Mouse (Mus musculus) heart, embryonic 16.5 days (tissue): ENCODE data around the gene Pdgfc. TPM values are rescaled to one million over a fixed set of nuclear protein-coding genes. Genes with fewer than 3 reads are reported as not detected.
A peak's percentile ranks its signal among the peaks of the same experiment; 100 is the strongest.

ENCODE experiments used
- ATAC-seq: fragments of 200-750 bp; cut with Nextera tagmentation; replicated peaks from 2 replicates; pipeline ENCODE4 v1.8.0; 2017; ENCODE audit warnings: moderate number of reproducible peaks; ENCODE audit not compliant: insufficient read depth, low FRiP score; ENCODE audit errors: extremely low read depth
- H3K27ac ChIP-seq: fragments of 300-500 bp; sonication (generic); 2 replicates; pipeline ENCODE4 v1.5.1; 2014; ENCODE audit warnings: mild to moderate bottlenecking, low read length, control low read depth, moderate library complexity
- H3K27me3 ChIP-seq: fragments of 300-500 bp; sonication (generic); 2 replicates; pipeline ENCODE4 v1.6.1; 2014; ENCODE audit warnings: low read length, mixed read lengths; ENCODE audit not compliant: control insufficient read depth, insufficient read depth
- H3K36me3 ChIP-seq: fragments of 300-500 bp; sonication (generic); 2 replicates; pipeline ENCODE4 v1.6.1; 2014; ENCODE audit not compliant: control insufficient read depth, insufficient read depth
- H3K4me1 ChIP-seq: fragments of 300-500 bp; sonication (generic); 2 replicates; pipeline ENCODE4 v1.6.1; 2014; ENCODE audit warnings: low read length, mixed read lengths; ENCODE audit not compliant: control insufficient read depth, insufficient read depth
- H3K4me2 ChIP-seq: fragments of 300-500 bp; sonication (generic); 2 replicates; pipeline ENCODE4 v1.6.1; 2014; ENCODE audit warnings: low read depth, mild to moderate bottlenecking, control low read depth, low read length
- H3K4me3 ChIP-seq: fragments of 300-500 bp; sonication (generic); 2 replicates; pipeline ENCODE4 v1.5.1; 2014; ENCODE audit warnings: mild to moderate bottlenecking, control low read depth, low read length
- H3K9ac ChIP-seq: fragments of 300-500 bp; sonication (generic); 2 replicates; pipeline ENCODE4 v1.6.1; 2014; ENCODE audit warnings: low read length, control low read depth
- H3K9me3 ChIP-seq: fragments of 300-500 bp; sonication (generic); replicated peaks from 2 replicates; pipeline ENCODE4 v1.6.1; 2016; ENCODE audit warnings: low read length; ENCODE audit not compliant: control insufficient read depth
- WGBS: fragments of 180-500 bp; shearing (Covaris S2); extraction: QIAGEN DNeasy Blood & Tissue Kit; methylation state at CpG from one replicate; pipeline ENCODE4 v1.1.7; 2014; 5-methylcytosine and 5-hydroxymethylcytosine counted together
- polyA plus RNA-seq: library from polyadenylated mRNA; unstranded; fragments of >200 nt; fragmentation: Nextera tagmentation; extraction: Ambion mirVana; gene quantifications from 2 replicates; pipeline ENCODE4 v1.2.1, GENCODE M21; 2015

Pdgfc gene
- polyA plus RNA-seq: 3.4 and 3.5 TPM in 2 replicates

DNA sequence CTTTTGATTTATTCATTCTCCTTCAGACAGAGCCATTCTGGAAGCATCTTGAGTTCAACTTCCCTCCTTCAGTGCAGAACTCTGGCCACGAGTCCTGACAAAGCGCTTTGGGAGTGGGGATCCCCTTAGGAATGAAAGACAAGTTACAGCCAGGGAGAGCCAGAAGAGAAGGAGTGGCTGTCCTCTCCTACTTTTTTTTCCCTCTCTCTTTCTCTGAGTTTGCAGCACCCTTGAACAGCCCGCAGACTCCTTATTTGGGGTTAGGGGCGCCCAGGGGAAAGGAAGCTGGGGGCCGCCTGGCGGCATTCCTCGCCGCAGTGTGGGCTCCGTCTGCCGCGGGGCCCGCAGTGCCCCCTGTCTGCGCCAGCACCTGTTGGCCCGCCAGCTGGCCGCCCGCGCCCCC is at the start of gene Pdgfc:
Gene Pdgfc, plus strand, starts transcription at position 266 of the 403 bp plus-strand sequence.
- Histone ChIP-seq H3K36me3 (no peaks in the 10 kb centered on the region), H3K27me3 (no peaks in the 10 kb centered on the region), H3K27ac (peak within 1 kb of the TSS; percentile 67), H3K9me3 (no peaks in the 10 kb centered on the region), H3K4me1 (peaks cover 14% of the 10 kb centered on the region), H3K4me3 (peak within 1 kb of the TSS; percentile 68), H3K4me2 (peak within 1 kb of the TSS; percentile 72), H3K9ac (peak within 1 kb of the TSS; percentile 78)
- WGBS: 2% methylated on average over 16 of the region's 17 CpGs
- no peak; the same call in none of the 2 replicates for ATAC-seq

DNA sequence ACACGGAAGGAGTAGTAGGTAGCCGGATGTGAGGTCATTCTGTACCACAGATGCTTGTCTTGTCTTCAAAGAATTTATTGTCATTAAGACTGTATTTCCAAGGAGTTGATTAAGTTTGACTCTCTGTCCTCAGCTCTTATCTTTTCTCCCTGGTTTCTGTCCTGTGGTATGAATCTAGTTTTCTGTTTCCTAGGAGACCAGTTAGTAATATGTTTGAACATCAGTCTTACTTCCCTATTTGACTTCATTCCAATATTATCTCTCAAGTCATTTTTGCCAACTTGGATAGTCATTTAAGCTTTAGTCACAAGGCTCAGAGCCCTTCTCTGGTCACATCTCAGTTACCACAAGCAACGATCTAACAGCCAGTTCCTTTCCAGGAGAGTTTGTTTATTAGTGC is 27.0 kb upstream of the Pdgfc start:
- H3K9me3 ChIP-seq: no peaks in the 10 kb centered on the region
- 65% methylated on average over 3 of the region's 3 CpGs for WGBS

DNA sequence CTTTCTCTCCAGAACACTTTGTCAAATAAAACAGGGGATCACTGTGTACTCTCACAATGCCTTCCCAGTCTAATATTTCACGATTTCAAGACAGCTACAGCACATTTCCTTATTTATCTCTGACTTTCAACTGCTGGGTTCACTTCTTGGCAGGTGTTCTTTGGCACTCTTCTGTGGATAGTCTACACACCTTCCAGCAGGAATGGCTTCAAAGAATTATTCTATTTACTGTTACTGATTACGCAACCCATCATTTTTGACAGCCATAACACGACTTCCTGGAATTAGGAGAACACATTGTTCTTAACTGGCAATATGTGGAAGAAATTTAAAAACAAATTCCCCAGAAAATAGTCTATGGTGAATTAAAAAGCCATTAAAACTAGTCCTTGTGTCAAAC is 26.3 kb upstream of the Pdgfc start:
- Histone ChIP-seq H3K27me3 (no peaks in the 10 kb centered on the region), H3K36me3 (no peaks in the 10 kb centered on the region), H3K4me2 (no peak overlapping the region), H3K9me3 (no peaks in the 10 kb centered on the region), H3K4me3 (no peak overlapping the region), H3K27ac (no peak overlapping the region), H3K4me1 (no peaks in the 10 kb centered on the region), H3K9ac (no peak overlapping the region)
- no peak for ATAC-seq
- WGBS: 71% methylated on average over 3 of the region's 3 CpGs

More for the DNA sequence above, 27.0 kb upstream of the Pdgfc start:
- H3K9ac ChIP-seq: no peak overlapping the region
- H3K27me3 ChIP-seq: no peaks in the 10 kb centered on the region
- no peak overlapping the region for H3K4me2 ChIP-seq
- H3K4me1 ChIP-seq: no peaks in the 10 kb centered on the region
- ATAC-seq: no peak
- no peak overlapping the region for H3K27ac ChIP-seq
- no peak overlapping the region for H3K4me3 ChIP-seq
- H3K36me3 ChIP-seq: no peaks in the 10 kb centered on the region

GRCm38 (mm10) chr3:81017385-81018051 is 18.7 kb upstream of the Pdgfc start:
- H3K9ac ChIP-seq: no peak overlapping the region
- ATAC-seq: peak; percentile 52; the same call in 1 of the 2 replicates
- no peak overlapping the region for H3K4me3 ChIP-seq
- 65% methylated on average over 5 of the region's 5 CpGs for WGBS
- H3K4me2 ChIP-seq: no peak overlapping the region
- no peaks in the 10 kb centered on the region for H3K9me3 ChIP-seq
- H3K27ac ChIP-seq: no peak overlapping the region
- no peaks in the 10 kb centered on the region for H3K36me3 ChIP-seq
- H3K4me1 ChIP-seq: peaks cover 8% of the 10 kb centered on the region; the same call in 1 of the 2 replicates
- no peaks in the 10 kb centered on the region for H3K27me3 ChIP-seq

DNA sequence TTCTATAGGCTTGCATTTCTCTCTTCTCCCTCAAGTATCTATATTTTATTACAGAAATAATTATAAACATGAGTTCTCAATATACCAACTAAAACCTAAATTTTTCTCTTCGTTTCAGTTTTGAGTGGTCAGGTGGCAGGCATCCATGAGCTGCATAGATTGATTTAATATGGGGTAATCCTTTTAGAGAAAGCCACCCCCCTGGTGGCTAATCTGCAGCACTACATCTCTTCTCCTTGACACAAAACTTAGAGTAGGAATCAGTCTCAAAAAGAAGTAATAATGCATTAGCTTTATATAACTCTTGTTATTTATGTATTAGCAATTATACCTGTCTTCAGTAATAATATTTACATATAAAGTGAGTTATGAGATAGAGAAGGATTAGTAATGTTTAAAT is 16.2 kb upstream of the Pdgfc start:
- H3K9me3 ChIP-seq: no peaks in the 10 kb centered on the region
- H3K4me2 ChIP-seq: no peak overlapping the region
- ATAC-seq: no peak
- H3K36me3 ChIP-seq: no peaks in the 10 kb centered on the region
- H3K27ac ChIP-seq: no peak overlapping the region
- no peak overlapping the region for H3K4me3 ChIP-seq
- peaks cover 8% of the 10 kb centered on the region; the same call in 1 of the 2 replicates for H3K4me1 ChIP-seq
- H3K27me3 ChIP-seq: no peaks in the 10 kb centered on the region
- WGBS: 38% methylated on average over 1 of the region's 1 CpGs
- no peak overlapping the region for H3K9ac ChIP-seq

DNA sequence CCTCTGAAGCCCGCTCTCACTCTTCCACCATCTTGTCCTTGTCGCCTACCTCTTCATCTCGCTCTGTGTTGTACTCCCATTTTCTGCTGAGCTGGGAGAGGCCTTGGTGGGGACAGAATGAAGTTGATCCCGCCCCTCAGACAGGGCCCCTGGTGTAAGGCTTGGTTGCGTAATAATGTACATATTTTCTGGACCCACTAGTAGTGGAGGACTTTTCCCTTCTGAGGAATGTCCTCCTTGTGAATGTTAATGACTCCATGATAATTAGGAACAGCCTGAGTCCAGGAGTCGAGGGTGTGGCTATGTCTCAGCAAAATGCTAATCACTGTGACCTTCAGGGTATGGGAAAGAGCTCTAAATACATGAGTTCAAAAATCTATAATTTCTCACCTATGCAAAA is 14.4 kb upstream of the Pdgfc start:
- H3K27ac ChIP-seq: no peak overlapping the region
- H3K9me3 ChIP-seq: no peaks in the 10 kb centered on the region
- peaks cover 8% of the 10 kb centered on the region; the same call in 1 of the 2 replicates for H3K4me1 ChIP-seq
- 82% methylated on average over 6 of the region's 6 CpGs for WGBS
- no peaks in the 10 kb centered on the region for H3K27me3 ChIP-seq
- ATAC-seq: no peak
- H3K9ac ChIP-seq: no peak overlapping the region
- H3K4me2 ChIP-seq: no peak overlapping the region
- no peak overlapping the region for H3K4me3 ChIP-seq
- no peaks in the 10 kb centered on the region for H3K36me3 ChIP-seq

GRCm38 (mm10) chr3:81022266-81022665 is 13.9 kb upstream of the Pdgfc start:
- no peak for ATAC-seq

DNA sequence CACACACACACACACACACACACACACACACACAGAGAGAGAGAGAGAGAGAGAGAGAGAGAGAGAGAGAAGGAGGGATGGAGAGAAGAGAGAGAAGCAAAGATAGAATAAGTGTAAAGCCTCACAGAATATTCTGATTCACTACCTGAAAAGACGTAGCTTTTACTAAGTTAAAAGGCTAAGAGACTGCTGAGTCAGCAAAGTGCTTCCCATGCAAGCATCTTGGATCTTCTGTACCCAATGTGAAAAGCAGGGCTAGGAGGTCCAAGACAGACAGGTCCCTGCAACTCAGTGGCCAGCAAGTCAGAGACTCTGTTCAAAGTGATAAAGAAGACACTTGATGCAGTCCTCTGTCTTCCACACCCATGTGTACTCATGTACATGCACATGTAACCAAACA is 13.4 kb upstream of the Pdgfc start:
- H3K27me3 ChIP-seq: no peaks in the 10 kb centered on the region
- no peak for ATAC-seq
- no peaks in the 10 kb centered on the region for H3K36me3 ChIP-seq
- no peaks in the 10 kb centered on the region for H3K9me3 ChIP-seq
- H3K4me1 ChIP-seq: peaks cover 2% of the 10 kb centered on the region; the same call in 1 of the 2 replicates
- H3K27ac ChIP-seq: no peak overlapping the region
- H3K4me3 ChIP-seq: no peak overlapping the region
- WGBS: 74% methylated on average over 1 of the region's 1 CpGs
- H3K9ac ChIP-seq: no peak overlapping the region
- H3K4me2 ChIP-seq: no peak overlapping the region

More at GRCm38 (mm10) chr3:81022266-81022665, 13.9 kb upstream of the Pdgfc start:
- Histone ChIP-seq H3K36me3 (no peaks in the 10 kb centered on the region), H3K9ac (no peak overlapping the region), H3K27ac (no peak overlapping the region), H3K9me3 (no peaks in the 10 kb centered on the region), H3K4me3 (no peak overlapping the region), H3K4me2 (no peak overlapping the region), H3K4me1 (peaks cover 6% of the 10 kb centered on the region; the same call in 1 of the 2 replicates), H3K27me3 (no peaks in the 10 kb centered on the region)
- WGBS: 76% methylated on average over 5 of the region's 5 CpGs

DNA sequence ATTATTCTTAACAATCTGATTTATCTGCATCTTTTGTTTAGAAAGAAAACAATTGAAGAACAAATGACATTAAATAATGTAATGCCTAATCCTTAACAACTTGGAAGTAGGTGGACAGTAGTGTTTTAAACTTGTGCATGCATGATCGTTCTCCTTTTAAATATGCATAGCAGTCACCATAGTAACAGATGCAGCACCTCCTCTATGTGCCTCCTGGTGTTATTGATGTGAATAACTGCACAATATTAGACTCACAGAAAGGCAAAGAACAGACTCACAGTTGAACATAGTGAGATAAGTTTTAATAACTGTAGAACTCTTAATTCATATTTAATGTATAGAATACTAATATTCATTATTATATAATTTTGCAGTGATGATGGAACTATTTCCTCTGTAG is 12.6 kb upstream of the Pdgfc start:
- Histone ChIP-seq H3K9me3 (no peaks in the 10 kb centered on the region), H3K36me3 (no peaks in the 10 kb centered on the region), H3K27ac (no peak overlapping the region), H3K4me2 (no peak overlapping the region), H3K27me3 (no peaks in the 10 kb centered on the region), H3K4me1 (no peaks in the 10 kb centered on the region), H3K4me3 (no peak overlapping the region), H3K9ac (no peak overlapping the region)
- 87% methylated on average over 1 of the region's 1 CpGs for WGBS
- ATAC-seq: no peak
